Mouse (Mus musculus) neural tube, embryonic 15.5 days (tissue): ENCODE results near the gene Gm20914. TPM values are rescaled to one million over a fixed set of nuclear protein-coding genes. Genes with fewer than 3 reads are reported as not detected.
"Not testable (repeated sequence)": the region's sequence is repeated elsewhere in the genome, so short reads cannot be mapped to it uniquely, and the experiment has no call there.

ENCODE experiments used
- ATAC-seq: fragments of 200-750 bp; cut with Nextera tagmentation; 2 replicates; pipeline ENCODE4 v1.8.0; 2017; ENCODE audit warnings: mild to moderate bottlenecking, moderate TSS enrichment, moderate library complexity; ENCODE audit not compliant: low FRiP score
- H3K27ac ChIP-seq: fragments of 300-500 bp; sonication (generic); replicated peaks from 2 replicates; pipeline ENCODE4 v1.5.1; 2015; ENCODE audit warnings: mild to moderate bottlenecking, inconsistent platforms
- H3K27me3 ChIP-seq: fragments of 300-500 bp; sonication (generic); replicated peaks from 2 replicates; pipeline ENCODE4 v1.6.1; 2015; ENCODE audit warnings: inconsistent platforms
- H3K36me3 ChIP-seq: fragments of 300-500 bp; sonication (generic); 2 replicates; pipeline ENCODE4 v1.6.1; 2015; ENCODE audit warnings: inconsistent platforms
- H3K4me1 ChIP-seq: fragments of 300-500 bp; sonication (generic); 2 replicates; pipeline ENCODE4 v1.6.1; 2015; ENCODE audit warnings: inconsistent platforms
- H3K4me2 ChIP-seq: fragments of 300-500 bp; sonication (generic); 2 replicates; pipeline ENCODE4 v1.6.1; 2015; ENCODE audit warnings: inconsistent platforms, mild to moderate bottlenecking, moderate library complexity
- H3K4me3 ChIP-seq: fragments of 300-500 bp; sonication (generic); replicated peaks from 2 replicates; pipeline ENCODE4 v1.5.1; 2015; ENCODE audit warnings: mild to moderate bottlenecking, inconsistent platforms
- H3K9ac ChIP-seq: fragments of 300-500 bp; sonication (generic); replicated peaks from 2 replicates; pipeline ENCODE4 v1.6.1; 2015; ENCODE audit warnings: mild to moderate bottlenecking, inconsistent platforms
- H3K9me3 ChIP-seq: fragments of 300-500 bp; sonication (generic); replicated peaks from 2 replicates; pipeline ENCODE4 v1.6.1; 2016; ENCODE audit warnings: inconsistent platforms
- WGBS: fragments of 180-500 bp; shearing (Covaris S2); methylation state at CpG from one replicate; pipeline ENCODE4 v1.1.7; 2015; ENCODE audit warnings: mixed read lengths; 5-methylcytosine and 5-hydroxymethylcytosine counted together
- polyA plus RNA-seq: library from polyadenylated mRNA; unstranded; fragments of >200 nt; fragmentation: Nextera tagmentation; extraction: Ambion mirVana; gene quantifications from 2 replicates; pipeline ENCODE4 v1.2.1, GENCODE M21; 2015

Gm20914 gene
- polyA plus RNA-seq: not detected in 2 replicates

DNA sequence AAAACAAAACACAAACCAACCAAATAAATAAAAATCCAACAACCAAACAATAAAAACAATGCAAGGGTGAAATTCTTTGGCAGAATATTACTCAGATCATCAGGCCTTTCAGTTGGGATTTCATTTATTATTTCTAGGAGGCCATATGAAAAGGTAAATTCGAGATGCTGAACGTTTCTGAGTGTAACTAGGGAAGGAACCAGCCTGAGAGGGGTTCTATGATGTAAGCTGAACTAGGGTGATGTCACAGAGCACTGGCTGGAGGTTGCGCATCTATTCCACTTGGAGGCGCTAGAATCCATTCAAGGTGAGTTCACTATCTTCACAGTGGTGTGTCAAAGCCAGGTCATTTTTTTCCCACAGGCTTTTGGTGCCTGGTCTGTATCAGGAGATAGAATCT lies at the start of gene Gm20914:
Gene Gm20914 (plus strand): TSS at position 301 of the 400 bp plus-strand sequence.
- ATAC-seq, H3K4me3 ChIP-seq, H3K27me3 ChIP-seq, H3K4me1 ChIP-seq, H3K27ac ChIP-seq, H3K4me2 ChIP-seq, H3K9me3 ChIP-seq, H3K9ac ChIP-seq, H3K36me3 ChIP-seq: not testable (repeated sequence)
- no CpG with 5 or more reads among the region's 4 CpGs for WGBS

Other genes starting within 250 kb of the Gm20914 start
- not detected in 2 replicates for gene Gm21854, start 69.0 kb upstream of the Gm20914 start, polyA plus RNA-seq
- not detected in 2 replicates for gene Gm28171, start 67.4 kb downstream of the Gm20914 start, polyA plus RNA-seq
- not detected in 2 replicates for gene Gm21778, start 216.5 kb downstream of the Gm20914 start, polyA plus RNA-seq